Mouse (Mus musculus): Measurements from ENCODE around the gene Sipa1l2.

DNA sequence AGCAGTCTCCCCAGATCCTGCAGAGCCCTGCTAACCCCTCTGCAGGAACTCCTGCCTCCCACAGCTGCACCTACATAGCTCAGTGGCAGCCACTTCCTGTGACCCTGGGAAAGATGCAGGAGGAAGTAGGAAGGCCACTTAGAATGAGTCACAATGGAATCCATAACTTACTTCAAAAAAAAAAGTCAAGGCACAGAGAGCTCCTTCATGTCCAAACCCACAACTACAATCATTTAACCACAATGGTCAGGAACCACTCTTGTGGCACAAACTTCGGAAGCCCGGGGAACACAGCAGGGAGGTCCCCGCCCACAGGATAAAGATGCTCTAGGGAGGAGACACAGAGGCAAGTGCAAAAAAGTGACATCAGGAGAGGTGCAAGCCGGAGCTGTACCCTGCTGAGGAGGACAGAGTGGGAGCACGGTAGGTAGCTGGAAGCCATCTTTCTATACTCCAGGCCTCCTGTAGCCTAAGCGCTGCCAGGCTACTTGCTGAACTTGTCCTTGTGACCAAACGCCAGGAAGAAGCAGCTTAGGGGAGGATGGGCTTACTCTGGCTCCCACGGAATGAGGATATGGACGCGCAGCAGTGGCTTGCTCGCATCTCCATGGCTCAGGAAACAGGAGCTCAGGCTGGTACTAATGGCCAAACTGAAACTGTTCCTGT lies 8.7 kb downstream of the Sipa1l2 start:
- TF ChIP-seq CTCF (conservative IDR thresholded peaks at IDR 0.05; ENCODE audit: low read length) = no peak
- TF ChIP-seq POU5F1 (IDR thresholded peaks at IDR 0.05; ENCODE audit: borderline replicate concordance, low read length) = no peak
